In the genomic region with DNA sequence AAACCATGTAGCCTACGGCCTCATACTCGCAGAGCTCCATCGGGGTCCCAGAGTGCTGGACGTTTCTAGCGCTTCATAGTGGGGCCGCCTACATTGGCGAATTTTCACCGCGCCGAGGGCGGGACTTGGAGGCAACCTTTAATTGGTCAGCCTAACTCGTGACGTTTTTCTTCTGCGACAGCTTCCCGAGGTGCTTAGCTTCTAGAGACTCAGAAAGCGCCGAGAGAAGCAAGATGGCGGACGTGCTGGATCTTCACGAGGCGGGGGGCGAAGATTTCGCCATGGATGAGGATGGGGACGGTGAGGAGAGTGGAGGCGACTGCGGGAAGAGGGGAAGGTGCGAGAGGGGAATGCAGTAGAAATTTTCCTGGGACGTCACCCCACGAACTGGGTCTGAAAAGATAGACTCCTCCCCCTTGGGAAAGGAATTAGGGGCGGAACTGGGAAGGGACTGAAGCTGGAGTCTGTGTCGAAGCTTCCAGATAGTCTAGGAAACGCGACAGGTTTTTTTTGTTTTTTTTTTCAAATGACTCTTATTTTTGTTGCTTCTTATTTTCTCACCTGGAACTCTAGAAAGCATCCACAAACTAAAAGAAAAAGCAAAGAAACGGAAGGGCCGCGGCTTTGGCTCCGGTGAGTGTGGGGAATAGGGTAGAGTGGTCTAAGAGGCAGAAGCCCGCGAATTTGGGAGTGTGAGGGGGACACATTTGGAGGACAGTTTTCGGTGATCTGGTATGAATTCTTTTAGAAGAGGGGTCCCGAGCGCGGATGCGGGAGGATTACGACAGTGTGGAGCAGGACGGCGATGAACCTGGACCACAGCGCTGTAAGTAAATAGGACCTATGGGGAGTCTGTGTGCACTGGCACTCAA, we compare ENCODE assay signal across 7 mouse cellular contexts. TPM values are rescaled to one million over a fixed set of nuclear protein-coding genes. Genes with fewer than 3 reads are reported as not detected.
DNase-seq lines count a peak whose midpoint lies in the region; ATAC-seq and TF ChIP-seq lines count a peak whose summit lies in the region.

A gene (plus strand): TSS at position 205 of the 872 bp plus-strand sequence.

- H3K27ac ChIP-seq in embryonic facial prominence, embryonic 10.5 days (replicated peaks), result peak within 1 kb of the TSS; percentile 96
- peak within 1 kb of the TSS; percentile 54 for H3K27ac ChIP-seq in intestine, postnatal 0 days (ENCODE audit: low read depth, low read length)
- H3K27ac ChIP-seq in midbrain, embryonic 12.5 days (replicated peaks), result peak within 1 kb of the TSS; percentile 72; the same call in 1 of the 2 replicates
- H3K27ac ChIP-seq in small intestine, adult 2 months (ENCODE audit: insufficient read depth, low read depth, low read length), result peak within 1 kb of the TSS; percentile 76

- H3K4me1 ChIP-seq in embryonic facial prominence, embryonic 10.5 days, result peaks cover 24% of the 10 kb centered on the region
- H3K4me1 ChIP-seq in intestine, postnatal 0 days (replicated peaks; ENCODE audit: control insufficient read depth, insufficient read depth, low read length), result no peaks in the 10 kb centered on the region
- H3K4me1 ChIP-seq in midbrain, embryonic 12.5 days, result peaks cover 18% of the 10 kb centered on the region
- H3K4me1 ChIP-seq in small intestine, adult 2 months (ENCODE audit: control insufficient read depth, insufficient read depth, insufficient read length, low read length), result no peaks in the 10 kb centered on the region; the same call in 1 of the 2 replicates

- peak within 1 kb of the TSS; percentile 77 for H3K4me2 ChIP-seq in intestine, postnatal 0 days (replicated peaks; ENCODE audit: low read depth)
- peak within 1 kb of the TSS; percentile 85 for H3K4me2 ChIP-seq in midbrain, embryonic 12.5 days (replicated peaks)

- H3K27me3 ChIP-seq in embryonic facial prominence, embryonic 10.5 days (replicated peaks; ENCODE audit: low read depth, poor library complexity, severe bottlenecking), result no peaks in the 10 kb centered on the region
- no peaks in the 10 kb centered on the region for H3K27me3 ChIP-seq in intestine, postnatal 0 days (replicated peaks; ENCODE audit: control insufficient read depth, insufficient read depth, low read length)
- H3K27me3 ChIP-seq in midbrain, embryonic 12.5 days, result no peaks in the 10 kb centered on the region
- no peaks in the 10 kb centered on the region for H3K27me3 ChIP-seq in small intestine, adult 2 months (ENCODE audit: control insufficient read depth, insufficient read depth, low read length)

- WGBS in embryonic facial prominence, embryonic 10.5 days, result 1% methylated on average over 48 of the region's 48 CpGs
- under 1% methylated on average over 48 of the region's 48 CpGs for WGBS in intestine, postnatal 0 days
- under 1% methylated on average over 48 of the region's 48 CpGs for WGBS in midbrain, embryonic 12.5 days
- under 1% methylated on average over 48 of the region's 48 CpGs for WGBS in small intestine, adult 2 months

- no peaks in the 10 kb centered on the region for H3K9me3 ChIP-seq in embryonic facial prominence, embryonic 10.5 days
- no peaks in the 10 kb centered on the region for H3K9me3 ChIP-seq in intestine, postnatal 0 days (ENCODE audit: control insufficient read depth)
- H3K9me3 ChIP-seq in midbrain, embryonic 12.5 days, result no peaks in the 10 kb centered on the region

- H3K9ac ChIP-seq in intestine, postnatal 0 days (ENCODE audit: low read depth, low read length), result peak within 1 kb of the TSS; percentile 66
- peak within 1 kb of the TSS; percentile 76 for H3K9ac ChIP-seq in midbrain, embryonic 12.5 days (replicated peaks)

- TF ChIP-seq POLR2A in small intestine, adult 2 months (IDR thresholded peaks at IDR 0.05; ENCODE audit: low read depth, low read length), result peak; percentile 80

- TF ChIP-seq CTCF in intestine, postnatal 0 days (IDR thresholded peaks at IDR 0.05; ENCODE audit: low read depth), result no peak
- no peak for TF ChIP-seq CTCF in small intestine, adult 2 months (IDR thresholded peaks at IDR 0.05; ENCODE audit: extremely low read depth, insufficient read length, insufficient replicate concordance, low read depth, low read length)

- intact Hi-C loops in left cerebral cortex, postnatal 4 days (cut with DNase I), result loop anchor here (10.0 kb wide), 1 partner anchor 85 kb away; no protein-coding TSS in a partner anchor

- H3K36me3 ChIP-seq in embryonic facial prominence, embryonic 10.5 days (replicated peaks), result peaks cover 59% of the 10 kb centered on the region
- H3K36me3 ChIP-seq in intestine, postnatal 0 days (ENCODE audit: control insufficient read depth, insufficient read depth), result peaks cover 19% of the 10 kb centered on the region
- H3K36me3 ChIP-seq in midbrain, embryonic 12.5 days, result peaks cover 27% of the 10 kb centered on the region
- peaks cover 11% of the 10 kb centered on the region for H3K36me3 ChIP-seq in small intestine, adult 2 months (ENCODE audit: control insufficient read depth, insufficient read depth, low read length)

- H3K4me3 ChIP-seq in embryonic facial prominence, embryonic 10.5 days, result peak within 1 kb of the TSS; percentile 79
- peak within 1 kb of the TSS; percentile 66 for H3K4me3 ChIP-seq in intestine, postnatal 0 days (ENCODE audit: low read depth, low read length)
- H3K4me3 ChIP-seq in midbrain, embryonic 12.5 days, result peak within 1 kb of the TSS; percentile 71
- H3K4me3 ChIP-seq in small intestine, adult 2 months (ENCODE audit: low read depth, low read length), result peak within 1 kb of the TSS; percentile 87

- peak; percentile 96 for ATAC-seq in intestine, postnatal 0 days
- peak; percentile 92 for ATAC-seq in midbrain, embryonic 12.5 days (ENCODE audit: low FRiP score, low read depth)

- peak; percentile 97 for DNase-seq in adrenal gland, postnatal 10 days
- DNase-seq in embryonic facial prominence, embryonic 10.5 days (ENCODE audit: low spot score), result peak; percentile 95
- DNase-seq in gonadal fat pad, adult 2 months (ENCODE audit: low read depth), result peak; percentile 84
- peak; percentile 97 for DNase-seq in left cerebral cortex, postnatal 4 days

RNA-seq across cellular contexts. Expression of the gene that starts here (rescaled TPM):
- total RNA-seq in adrenal gland, postnatal 10 days (2021), result 10 to 100 TPM; 68.8 to 72.9 TPM
- polyA plus RNA-seq in embryonic facial prominence, embryonic 10.5 days (2016; fragmentation: Nextera tagmentation; extraction: Ambion mirVana), result 242 and 244 TPM in 2 replicates
- 6.5 and 12.6 TPM in 2 replicates for polyA plus RNA-seq in gonadal fat pad, adult 2 months (2012; rRNA removed)
- 72.7 and 73.8 TPM in 2 replicates for polyA plus RNA-seq in intestine, postnatal 0 days (2015; fragmentation: Nextera tagmentation; extraction: Ambion mirVana)
- 10 to 100 TPM; 56.5 to 66.6 TPM for total RNA-seq in left cerebral cortex, postnatal 4 days (2021)
- polyA plus RNA-seq in midbrain, embryonic 12.5 days (2016; fragmentation: Nextera tagmentation; extraction: Ambion mirVana), result 163 and 166 TPM in 2 replicates
- polyA plus RNA-seq in small intestine, adult 2 months (2012; rRNA removed), result 1.4 and 5.8 TPM in 2 replicates

Comparison
In these comparisons a context has a peak if more than half of its experiments do, and no peak if none do; other contexts are left out.
1. Peak in every context shown above with its lines: DNase-seq, ATAC-seq, H3K4me3 ChIP-seq and H3K27ac ChIP-seq.